Mouse (Mus musculus): ENCODE data around the gene 3110082I17Rik. TPM values are rescaled to one million over a fixed set of nuclear protein-coding genes. Genes with fewer than 3 reads are reported as not detected.
A peak's percentile ranks its signal among the peaks of the same experiment; 100 is the strongest.
"Not testable (repeated sequence)": the region's sequence is repeated elsewhere in the genome, so short reads cannot be mapped to it uniquely, and the experiment has no call there.

The 3110082I17Rik gene
- total RNA-seq, 4 experiments from 2014 or later: 13.7 to 22.1 (median 17.1) TPM

GRCm38 (mm10) chr5:139359244-139359643 lies 101.1 kb downstream of the 3110082I17Rik start:
- DNase-seq (ENCODE audit: low spot score in 2 of 2): no peak

GRCm38 (mm10) chr5:139358653-139359052 lies 101.7 kb downstream of the 3110082I17Rik start:
- no peak for DNase-seq (ENCODE audit: low spot score in 2 of 2)

DNA sequence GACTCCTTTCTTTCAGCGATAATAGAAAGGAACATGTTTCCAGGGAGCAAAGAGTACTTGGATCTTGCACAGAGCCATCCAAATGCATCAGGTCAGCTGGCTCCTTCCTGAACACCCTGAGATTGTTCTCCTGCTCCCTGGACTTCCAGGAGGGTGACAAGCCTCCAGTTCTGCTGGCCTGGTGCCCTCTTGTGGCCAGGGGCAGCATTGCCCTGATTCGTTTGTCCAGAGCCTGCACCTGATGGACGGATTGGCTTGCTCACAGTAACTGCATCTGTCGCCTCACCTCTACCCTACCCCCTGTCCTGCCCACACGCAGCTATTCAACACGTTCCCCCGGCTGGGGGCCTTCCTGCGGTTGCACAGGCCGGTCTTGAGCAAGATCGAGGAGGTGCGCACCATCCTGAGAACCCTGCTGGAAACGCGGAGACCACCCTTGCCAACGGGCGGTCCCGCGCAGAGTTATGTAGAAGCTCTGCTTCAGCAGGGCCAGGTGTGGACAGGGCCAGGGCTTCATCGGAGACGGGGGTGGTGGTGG lies 105.0 kb downstream of the 3110082I17Rik start:
- DNase-seq (ENCODE audit: low spot score in 2 of 2): peak; percentile 69 to 83

DNA sequence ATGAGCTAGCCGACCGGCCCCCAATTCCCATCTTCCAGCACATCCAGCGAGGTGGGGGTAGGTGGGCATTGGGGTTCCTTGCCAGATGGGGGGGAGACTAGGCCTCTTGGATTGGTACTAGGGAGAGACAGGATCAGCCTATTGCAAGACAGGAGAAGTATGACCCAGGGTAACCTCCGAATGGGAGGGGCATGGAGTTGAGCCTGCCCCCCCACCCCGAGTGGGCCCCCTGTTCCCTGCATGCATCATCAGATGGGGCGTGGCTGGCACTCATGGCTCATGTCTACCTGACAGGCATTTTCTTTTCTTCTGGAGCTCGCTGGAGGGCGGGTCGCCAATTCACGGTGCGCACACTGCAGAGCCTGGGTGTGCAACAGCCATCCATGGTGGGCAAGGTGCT lies 106.4 kb downstream of the 3110082I17Rik start:
- DNase-seq (ENCODE audit: low spot score in 2 of 2): no peak

DNA sequence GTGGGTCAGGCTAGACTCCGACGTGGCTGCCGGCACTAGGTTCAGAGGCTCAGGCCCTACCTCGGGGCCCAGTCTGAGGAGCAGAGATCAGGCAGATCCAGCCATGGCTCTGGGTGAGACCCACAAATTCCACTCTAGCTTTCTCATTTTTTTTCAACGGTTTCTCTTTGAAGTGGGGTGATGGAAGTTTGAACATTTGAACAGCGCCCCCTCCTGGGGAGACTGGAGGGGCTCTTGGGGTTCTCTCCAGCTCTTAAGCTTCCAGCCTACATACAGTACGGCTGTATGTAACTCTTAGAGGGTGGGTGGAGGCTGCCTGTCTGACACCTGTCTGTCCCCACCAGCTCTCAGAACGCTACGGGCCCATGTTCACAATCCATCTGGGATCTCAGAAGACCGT lies 106.8 kb downstream of the 3110082I17Rik start:
- DNase-seq (ENCODE audit: low spot score in 2 of 2): no peak

DNA sequence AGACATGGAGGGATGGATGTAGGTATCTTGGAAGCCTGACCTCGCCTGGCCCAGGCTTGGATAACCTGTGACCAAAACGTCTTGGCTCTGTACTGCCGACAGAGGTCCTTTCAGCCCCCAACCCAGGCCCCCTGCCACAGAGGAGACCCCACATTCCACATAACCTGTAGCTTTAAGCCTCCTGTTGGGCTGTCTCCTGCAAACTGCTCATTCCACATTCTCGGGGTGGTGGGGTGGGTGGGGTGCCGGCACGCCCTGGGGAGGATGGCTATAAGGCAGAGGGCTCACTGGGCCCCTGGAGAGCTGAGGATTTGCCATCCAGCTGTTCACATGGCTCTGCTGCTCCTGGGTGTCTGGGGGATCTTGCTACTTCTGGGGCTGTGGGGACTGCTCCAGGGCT lies 108.0 kb downstream of the 3110082I17Rik start, which contains the start of gene Cyp2w1:
Gene Cyp2w1 (plus strand): TSS at position 301 of the 400 bp plus-strand sequence.
- DNase-seq (ENCODE audit: low spot score in 2 of 2): no peak

- no peak for DNase-seq (ENCODE audit: low spot score in 2 of 2)
Observed at GRCm38 (mm10) chr5:139351628-139352027, 108.7 kb downstream of the 3110082I17Rik start.

DNA sequence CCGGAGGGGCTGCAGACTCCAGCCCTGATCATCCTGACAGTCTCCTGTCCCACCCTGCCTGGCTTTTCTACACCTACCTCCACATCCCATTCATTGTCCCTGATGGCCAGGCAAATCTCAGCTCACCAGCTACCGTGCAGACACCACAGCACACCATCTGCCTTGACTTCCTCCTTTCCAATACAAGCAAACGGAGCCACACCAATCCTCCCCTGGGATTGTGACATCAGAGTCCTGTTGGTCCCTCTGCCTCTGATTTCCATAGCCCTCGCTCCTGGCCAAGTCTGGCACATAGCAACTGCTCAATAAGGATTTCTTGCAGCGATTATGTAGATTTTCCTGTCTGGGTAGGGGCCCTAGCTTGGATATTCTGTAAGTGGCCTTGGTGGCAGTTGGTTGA lies 109.2 kb downstream of the 3110082I17Rik start, which contains the start of gene Cox19:
Gene Cox19 (minus strand): TSS at position 285 of the 400 bp plus-strand sequence.
- no peak for DNase-seq (ENCODE audit: low spot score in 2 of 2)

DNA sequence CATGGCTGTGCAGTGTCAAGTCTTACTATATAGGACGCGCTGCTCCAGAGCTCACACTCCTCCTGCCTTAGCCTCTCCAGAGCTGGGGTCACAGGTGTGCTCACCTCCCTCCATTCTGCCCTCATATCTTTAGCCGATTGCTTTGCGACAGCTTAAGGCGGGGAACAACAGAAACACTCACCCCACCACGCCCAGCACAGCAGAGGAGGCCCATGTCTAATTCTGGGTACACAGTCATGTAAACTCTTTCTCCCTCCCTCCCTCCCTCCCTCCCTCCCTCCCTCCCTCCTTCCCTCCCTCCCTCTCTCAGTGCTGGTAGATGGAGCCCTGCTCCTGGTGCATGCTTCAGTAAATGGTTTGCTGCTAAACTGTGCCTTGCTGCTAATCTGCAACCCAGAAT lies 110.6 kb downstream of the 3110082I17Rik start:
- DNase-seq (ENCODE audit: low spot score in 2 of 2): no peak

GRCm38 (mm10) chr5:139347225-139347624 lies 113.1 kb downstream of the 3110082I17Rik start:
- no peak for DNase-seq (ENCODE audit: low spot score in 2 of 2)

GRCm38 (mm10) chr5:139345364-139345714 lies 115.0 kb downstream of the 3110082I17Rik start:
- DNase-seq (ENCODE audit: low spot score in 2 of 2): no peak

GRCm38 (mm10) chr5:139344687-139345363 lies 115.5 kb downstream of the 3110082I17Rik start:
- DNase-seq (ENCODE audit: low spot score in 2 of 2): peak; percentile 89 to 91

DNA sequence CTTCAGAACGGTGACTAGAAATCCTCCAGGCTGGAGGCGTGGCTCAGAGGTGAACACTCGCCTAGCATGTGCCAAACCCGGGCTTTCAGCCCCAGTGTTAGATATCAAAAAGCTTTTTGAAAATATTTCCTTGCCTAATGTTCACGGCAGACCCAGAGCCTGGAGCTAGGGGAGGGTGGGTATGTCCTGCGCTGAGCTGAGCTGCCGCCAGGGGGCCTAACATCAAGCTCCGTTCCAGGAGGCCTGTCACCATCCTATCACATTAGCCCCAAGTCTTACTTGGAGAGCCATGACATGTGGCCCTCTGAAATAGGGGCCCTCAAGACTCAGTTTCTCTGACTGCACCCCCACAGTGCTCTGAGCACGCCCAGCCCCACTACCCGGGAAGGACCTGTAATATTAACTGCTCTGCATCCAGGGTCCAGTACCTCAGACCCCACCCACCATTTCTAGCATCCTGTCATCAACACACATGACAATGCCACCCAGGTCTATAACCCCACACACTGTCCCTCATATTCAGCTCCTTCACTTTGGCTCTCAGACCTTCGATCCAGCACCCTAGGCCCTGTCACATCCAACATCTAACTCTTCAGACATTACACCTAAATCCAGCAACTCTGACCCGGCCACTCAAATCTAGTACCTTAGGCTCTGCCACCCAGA lies 116.2 kb downstream of the 3110082I17Rik start:
- DNase-seq (ENCODE audit: low spot score in 2 of 2): peak; percentile 60 to 76

DNA sequence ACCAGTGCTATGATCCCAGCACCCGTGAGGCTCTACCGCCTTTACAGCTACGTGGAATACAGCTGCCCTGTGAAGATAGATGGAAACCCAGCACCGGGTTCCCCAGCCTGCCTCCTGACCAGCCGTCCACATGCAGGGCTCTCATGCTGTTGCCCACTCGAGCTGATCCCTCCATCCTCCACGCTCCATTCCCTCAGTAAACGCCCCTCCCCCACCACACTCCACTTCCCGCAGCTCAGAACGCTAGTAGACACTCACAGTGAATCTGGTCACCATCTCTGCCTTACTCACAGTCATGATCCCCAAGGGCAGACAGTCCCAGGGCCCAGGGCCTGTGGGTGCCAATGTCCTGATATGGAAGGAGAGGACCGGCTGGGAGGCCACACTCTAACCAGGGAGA lies 121.4 kb downstream of the 3110082I17Rik start:
- DNase-seq (ENCODE audit: low spot score in 2 of 2): no peak

DNA sequence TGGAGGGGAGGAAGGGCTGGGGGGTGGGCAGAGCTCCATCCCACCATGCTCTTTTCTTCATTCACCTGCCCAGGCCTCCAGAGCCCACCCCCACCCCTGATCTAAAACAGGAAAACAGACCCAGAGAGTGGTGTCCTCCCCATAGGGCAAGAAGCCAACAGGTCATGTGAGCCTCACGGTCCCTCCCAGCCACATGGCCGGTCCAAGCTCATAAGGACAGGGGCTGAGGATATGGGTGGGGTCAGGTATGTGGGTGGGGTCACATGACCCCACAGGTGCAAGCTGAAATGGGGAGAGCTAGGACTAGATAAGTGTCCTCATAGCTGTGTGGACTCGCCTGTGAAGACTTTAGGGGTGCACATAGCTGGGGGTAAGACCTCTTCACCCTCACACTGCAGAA lies 121.9 kb downstream of the 3110082I17Rik start:
- no peak for DNase-seq (ENCODE audit: low spot score in 2 of 2)

- DNase-seq (ENCODE audit: low spot score in 2 of 2): no peak
Observed at GRCm38 (mm10) chr5:139337826-139338370, 122.4 kb downstream of the 3110082I17Rik start.

DNA sequence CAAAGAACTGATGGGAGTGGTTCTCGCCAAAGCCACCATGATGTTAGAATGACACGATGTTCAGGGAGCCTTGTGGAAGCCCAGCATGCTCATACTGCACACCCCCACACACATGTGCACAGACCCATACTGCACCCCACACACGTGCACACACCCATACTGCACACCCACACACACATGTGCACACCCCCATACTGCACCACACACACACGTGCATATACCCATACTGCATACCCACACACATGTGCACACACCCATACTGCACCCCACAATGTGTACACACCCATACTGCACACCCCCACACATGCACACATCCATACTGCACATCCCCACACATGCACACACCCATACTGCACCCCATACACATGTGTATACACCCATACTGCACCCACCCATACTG lies 124.7 kb downstream of the 3110082I17Rik start:
- DNase-seq (ENCODE audit: low spot score in 2 of 2): no peak

GRCm38 (mm10) chr5:139334394-139334793 lies 125.9 kb downstream of the 3110082I17Rik start:
- not testable (repeated sequence) for DNase-seq (ENCODE audit: low spot score in 2 of 2)

DNA sequence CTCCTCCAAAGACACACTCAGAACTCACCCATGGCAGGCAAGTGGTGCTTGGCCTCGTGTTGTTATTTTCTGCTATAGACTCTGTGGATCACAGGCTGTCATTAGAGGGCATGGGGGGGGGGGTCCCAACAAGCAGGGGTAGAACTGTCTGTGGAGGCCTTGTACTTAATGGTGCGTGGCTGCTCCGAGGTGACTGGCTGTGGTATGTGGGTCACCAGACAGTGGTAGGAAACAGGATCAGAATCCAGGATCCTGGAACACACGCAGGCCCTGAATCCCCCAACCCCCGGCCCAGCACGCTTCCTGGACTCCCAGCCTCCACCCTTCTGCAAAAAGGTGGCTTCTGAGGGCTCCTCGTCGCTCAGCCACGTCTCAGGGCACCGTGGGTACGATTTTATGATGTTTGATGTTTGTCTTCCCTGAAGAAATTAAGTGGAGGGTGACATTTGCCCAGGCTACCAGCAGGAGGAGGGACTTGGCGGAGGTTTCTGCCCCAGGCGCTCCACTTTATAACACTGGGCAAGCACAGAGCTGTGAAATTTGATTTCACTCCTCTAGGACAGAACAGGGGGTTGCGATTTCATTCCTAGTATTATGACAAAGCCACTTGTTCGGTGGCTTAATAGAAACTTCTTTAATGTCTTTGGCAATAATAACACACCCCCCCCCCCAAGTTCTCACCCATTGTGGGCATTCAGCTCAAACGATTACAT lies 126.9 kb downstream of the 3110082I17Rik start:
- no peak for DNase-seq (ENCODE audit: low spot score in 2 of 2)

DNA sequence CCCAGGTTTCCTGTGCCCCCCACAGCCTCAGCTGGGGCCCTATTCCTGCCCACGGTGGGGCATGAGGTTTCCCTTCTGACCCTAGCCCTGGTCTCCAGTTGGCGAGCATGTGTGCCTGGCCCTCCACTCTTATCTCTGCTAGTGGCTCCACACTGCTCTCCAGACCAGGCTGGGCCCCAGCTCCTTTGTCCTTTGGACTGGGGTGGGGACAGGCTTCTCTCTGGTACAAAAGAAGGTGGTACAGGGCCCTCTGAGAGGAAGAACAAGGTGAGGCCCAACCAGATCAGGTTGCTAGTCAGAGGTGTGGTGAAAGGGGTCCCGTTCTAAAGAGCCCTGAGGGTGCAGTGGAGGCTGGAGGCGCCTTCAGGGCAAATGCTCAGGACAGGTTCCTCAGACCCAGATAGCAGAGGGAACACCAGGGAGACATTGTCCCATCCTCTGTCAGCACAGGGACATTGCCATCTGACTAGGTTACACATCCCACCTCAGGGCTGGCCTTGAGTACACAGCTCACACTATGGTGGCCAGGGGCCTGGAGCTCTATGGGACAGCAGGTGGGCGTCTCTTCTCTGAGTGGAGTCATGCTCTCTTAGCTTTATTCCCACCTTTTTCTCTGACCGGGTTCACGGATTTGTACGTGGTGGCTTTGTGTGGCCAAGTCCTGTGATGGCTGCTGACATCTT lies 127.6 kb downstream of the 3110082I17Rik start:
- no peak for DNase-seq (ENCODE audit: low spot score in 2 of 2)

DNA sequence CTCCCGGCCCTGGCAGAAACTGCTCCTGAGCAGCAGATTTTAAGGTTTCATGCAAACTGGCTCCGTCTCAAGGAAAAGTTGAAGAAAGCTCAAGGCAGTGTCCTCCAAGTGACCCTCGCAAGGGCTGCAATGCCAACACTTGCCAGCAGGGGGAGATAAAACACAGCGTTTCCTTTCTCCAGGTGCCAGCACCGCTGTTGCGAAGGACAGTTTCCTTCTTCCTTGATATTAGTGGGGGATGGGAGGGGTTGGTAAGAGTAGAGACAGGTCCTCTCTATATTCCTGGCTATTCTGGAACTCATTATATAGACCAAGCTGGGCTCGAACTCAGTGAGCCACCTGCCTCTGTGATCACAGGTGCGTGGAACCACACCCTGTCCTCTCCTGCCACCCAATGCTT lies 128.6 kb downstream of the 3110082I17Rik start:
- peak in 1 of 2 experiments; percentile 83 for DNase-seq (ENCODE audit: low spot score in 2 of 2)

All from layer of hippocampus, adult 8-10 months (tissue).